In genomic region chr11:68902367-68902766, GRCm38 (mm10) we compare ENCODE assay signal across 8 mouse cellular contexts. TPM values are rescaled to one million over a fixed set of nuclear protein-coding genes. Genes with fewer than 3 reads are reported as not detected.
A peak's percentile ranks its signal among the peaks of the same experiment; 100 is the strongest.
DNase-seq lines count a peak whose midpoint lies in the region; ATAC-seq and TF ChIP-seq lines count a peak whose summit lies in the region.
"Had no signal": no experiment of that assay in that cellular context is flagged by ENCODE, and none has a peak within 500 bp of the region (broad histone marks: within the 10 kb centered on the region; RNA-seq: fewer than 3 reads in every experiment).

No protein-coding gene starts in this region.

- no peak for DNase-seq in lung, postnatal 25 days (ENCODE audit: low spot score)
- DNase-seq in cerebellum, adult 9-11 months: no peak

- no peaks in the 10 kb centered on the region for H3K9me3 ChIP-seq in lung, embryonic 16.5 days (ENCODE audit: control insufficient read depth, low read length)
- no peaks in the 10 kb centered on the region for H3K9me3 ChIP-seq in limb, embryonic 12.5 days

- no peak overlapping the region for H3K27ac ChIP-seq in lung, embryonic 16.5 days (ENCODE audit: low read length)
- H3K27ac ChIP-seq in embryonic fibroblast, embryonic 13.5 days (ENCODE audit: insufficient read depth, low read length): peak overlapping the region; percentile 34
- H3K27ac ChIP-seq in limb, embryonic 12.5 days: no peak overlapping the region
- no peak overlapping the region for H3K27ac ChIP-seq in small intestine, adult 2 months (ENCODE audit: insufficient read depth, low read depth, low read length)

- no peak for ATAC-seq in lung, embryonic 16.5 days (ENCODE audit: low read depth)
- no peak for ATAC-seq in limb, embryonic 12.5 days (ENCODE audit: insufficient number of reproducible peaks, insufficient read depth, low FRiP score, low TSS enrichment, low read depth)
- ATAC-seq in granulocyte monocyte progenitor cell, adult 5-6 weeks (replicated peaks; ENCODE audit: poor library complexity, severe bottlenecking): no peak

- WGBS in lung, embryonic 16.5 days: 2% methylated on average over 11 of the region's 11 CpGs
- WGBS in limb, embryonic 12.5 days: 3% methylated on average over 11 of the region's 11 CpGs
- 2% methylated on average over 11 of the region's 11 CpGs for WGBS in small intestine, adult 2 months

- H3K4me3 ChIP-seq in lung, embryonic 16.5 days (ENCODE audit: low read length): peak overlapping the region; percentile 94
- H3K4me3 ChIP-seq in embryonic fibroblast, embryonic 13.5 days (ENCODE audit: insufficient read depth, low read length): peak overlapping the region; percentile 86
- H3K4me3 ChIP-seq in limb, embryonic 12.5 days (replicated peaks): peak overlapping the region; percentile 87
- peak overlapping the region; percentile 94 for H3K4me3 ChIP-seq in small intestine, adult 2 months (ENCODE audit: low read depth, low read length)

- H3K4me1 ChIP-seq in lung, embryonic 16.5 days (replicated peaks; ENCODE audit: control insufficient read depth, insufficient read depth, low read length): peaks cover 11% of the 10 kb centered on the region
- peaks cover 5% of the 10 kb centered on the region for H3K4me1 ChIP-seq in embryonic fibroblast, embryonic 13.5 days (ENCODE audit: control insufficient read depth, insufficient read depth, low read length)
- H3K4me1 ChIP-seq in limb, embryonic 12.5 days (replicated peaks): peaks cover 7% of the 10 kb centered on the region; the same call in 1 of the 2 replicates
- H3K4me1 ChIP-seq in small intestine, adult 2 months (ENCODE audit: control insufficient read depth, insufficient read depth, insufficient read length, low read length): peaks cover 5% of the 10 kb centered on the region

- peaks cover 34% of the 10 kb centered on the region for H3K36me3 ChIP-seq in lung, embryonic 16.5 days (ENCODE audit: control insufficient read depth, insufficient read depth, low read length)
- H3K36me3 ChIP-seq in limb, embryonic 12.5 days: peaks cover 48% of the 10 kb centered on the region
- H3K36me3 ChIP-seq in small intestine, adult 2 months (ENCODE audit: control insufficient read depth, insufficient read depth, low read length): peaks cover 35% of the 10 kb centered on the region

- TF ChIP-seq POLR2A in embryonic fibroblast, embryonic 13.5 days (IDR thresholded peaks at IDR 0.05; ENCODE audit: low read depth, low read length): no peak
- no peak for TF ChIP-seq POLR2A in small intestine, adult 2 months (IDR thresholded peaks at IDR 0.05; ENCODE audit: low read depth, low read length)

- no peaks in the 10 kb centered on the region for H3K27me3 ChIP-seq in lung, embryonic 16.5 days (ENCODE audit: control insufficient read depth, insufficient read depth, low read depth, low read length)
- peaks cover 4% of the 10 kb centered on the region; the same call in 1 of the 2 replicates for H3K27me3 ChIP-seq in limb, embryonic 12.5 days
- no peaks in the 10 kb centered on the region for H3K27me3 ChIP-seq in small intestine, adult 2 months (ENCODE audit: control insufficient read depth, insufficient read depth, low read length)

- TF ChIP-seq CTCF in embryonic fibroblast, embryonic 13.5 days (IDR thresholded peaks at IDR 0.05; ENCODE audit: borderline replicate concordance, insufficient read depth, low read length): no peak
- no peak for TF ChIP-seq CTCF in small intestine, adult 2 months (IDR thresholded peaks at IDR 0.05; ENCODE audit: extremely low read depth, insufficient read length, insufficient replicate concordance, low read depth, low read length)

- peak overlapping the region; percentile 65 for H3K4me2 ChIP-seq in lung, embryonic 16.5 days (ENCODE audit: low read depth, low read length)
- peak overlapping the region; percentile 85 for H3K4me2 ChIP-seq in limb, embryonic 12.5 days

- H3K9ac ChIP-seq in lung, embryonic 16.5 days (ENCODE audit: low read length): peak overlapping the region; percentile 97
- H3K9ac ChIP-seq in limb, embryonic 12.5 days (replicated peaks): peak overlapping the region; percentile 95

RNA-seq across cellular contexts. Expression of gene Rpl26, which starts 1.0 kb away (rescaled TPM):
- 880 and 951 TPM in 2 replicates for polyA plus RNA-seq in lung, embryonic 16.5 days (2015; fragmentation: Nextera tagmentation; extraction: Ambion mirVana)
- polyA plus RNA-seq in embryonic fibroblast, embryonic 13.5 days (2011; ENCODE audit: insufficient read length, low read depth, missing spikeins): 3,230 and 3,899 TPM in 2 replicates
- 1,086 and 1,101 TPM in 2 replicates for polyA plus RNA-seq in limb, embryonic 12.5 days (2016; fragmentation: Nextera tagmentation; extraction: Ambion mirVana)
- 513 and 614 TPM in 2 replicates for polyA plus RNA-seq in small intestine, adult 2 months (2012; rRNA removed)
- total RNA-seq in granulocyte monocyte progenitor cell, adult 5-6 weeks (2014; fragmentation: Nextera tagmentation): 5,141 and 5,287 TPM in 2 replicates
- total RNA-seq in granulocyte monocyte progenitor cell, adult 5-6 weeks (2017): 5,847 and 6,613 TPM in 2 replicates

RNA-seq across cellular contexts. Expression of gene Rnf222, which starts 14.0 kb away (rescaled TPM):
- 0.06 and 0.13 TPM in 2 replicates for polyA plus RNA-seq in lung, embryonic 16.5 days (2015; fragmentation: Nextera tagmentation; extraction: Ambion mirVana)
- not detected in 2 replicates for polyA plus RNA-seq in embryonic fibroblast, embryonic 13.5 days (2011; ENCODE audit: insufficient read length, low read depth, missing spikeins)
- 0.05 TPM in 1 of 2 replicates, not detected in the other for polyA plus RNA-seq in limb, embryonic 12.5 days (2016; fragmentation: Nextera tagmentation; extraction: Ambion mirVana)
- not detected in 2 replicates for polyA plus RNA-seq in small intestine, adult 2 months (2012; rRNA removed)
- total RNA-seq in granulocyte monocyte progenitor cell, adult 5-6 weeks (2014; fragmentation: Nextera tagmentation): not detected in 2 replicates
- total RNA-seq in granulocyte monocyte progenitor cell, adult 5-6 weeks (2017): not detected in 2 replicates
- total RNA-seq: layer of hippocampus, postnatal 10 days had no signal

RNA-seq across cellular contexts. Expression of gene Odf4, which starts 24.5 kb away (rescaled TPM):
- polyA plus RNA-seq in lung, embryonic 16.5 days (2015; fragmentation: Nextera tagmentation; extraction: Ambion mirVana): not detected in 2 replicates
- not detected in 2 replicates for polyA plus RNA-seq in embryonic fibroblast, embryonic 13.5 days (2011; ENCODE audit: insufficient read length, low read depth, missing spikeins)
- not detected in 2 replicates for polyA plus RNA-seq in limb, embryonic 12.5 days (2016; fragmentation: Nextera tagmentation; extraction: Ambion mirVana)
- polyA plus RNA-seq in small intestine, adult 2 months (2012; rRNA removed): not detected in 2 replicates
- total RNA-seq in granulocyte monocyte progenitor cell, adult 5-6 weeks (2014; fragmentation: Nextera tagmentation): not detected in 2 replicates
- total RNA-seq in granulocyte monocyte progenitor cell, adult 5-6 weeks (2017): not detected in 2 replicates

RNA-seq across cellular contexts. Expression of gene Ndel1, which starts 30.7 kb away (rescaled TPM):
- polyA plus RNA-seq in lung, embryonic 16.5 days (2015; fragmentation: Nextera tagmentation; extraction: Ambion mirVana): 73.5 and 83.8 TPM in 2 replicates
- polyA plus RNA-seq in embryonic fibroblast, embryonic 13.5 days (2011; ENCODE audit: insufficient read length, low read depth, missing spikeins): 107 and 122 TPM in 2 replicates
- 69.5 and 74.7 TPM in 2 replicates for polyA plus RNA-seq in limb, embryonic 12.5 days (2016; fragmentation: Nextera tagmentation; extraction: Ambion mirVana)
- 33.8 and 36.8 TPM in 2 replicates for polyA plus RNA-seq in small intestine, adult 2 months (2012; rRNA removed)
- total RNA-seq in granulocyte monocyte progenitor cell, adult 5-6 weeks (2014; fragmentation: Nextera tagmentation): 18.9 and 24.5 TPM in 2 replicates
- total RNA-seq in granulocyte monocyte progenitor cell, adult 5-6 weeks (2017): 41.7 and 42.7 TPM in 2 replicates

RNA-seq across cellular contexts. Expression of gene Arhgef15, which starts 54.9 kb away (rescaled TPM):
- polyA plus RNA-seq in lung, embryonic 16.5 days (2015; fragmentation: Nextera tagmentation; extraction: Ambion mirVana): 28.3 and 28.9 TPM in 2 replicates
- 0.55 and 1.4 TPM in 2 replicates for polyA plus RNA-seq in embryonic fibroblast, embryonic 13.5 days (2011; ENCODE audit: insufficient read length, low read depth, missing spikeins)
- 6.1 and 7.0 TPM in 2 replicates for polyA plus RNA-seq in limb, embryonic 12.5 days (2016; fragmentation: Nextera tagmentation; extraction: Ambion mirVana)
- 9.9 and 19.5 TPM in 2 replicates for polyA plus RNA-seq in small intestine, adult 2 months (2012; rRNA removed)
- 0.30 TPM in 1 of 2 replicates, not detected in the other for total RNA-seq in granulocyte monocyte progenitor cell, adult 5-6 weeks (2014; fragmentation: Nextera tagmentation)
- total RNA-seq in granulocyte monocyte progenitor cell, adult 5-6 weeks (2017): 0.04 and 0.05 TPM in 2 replicates
